Mouse (Mus musculus): ENCODE measurements around the gene Pnliprp2.

DNA sequence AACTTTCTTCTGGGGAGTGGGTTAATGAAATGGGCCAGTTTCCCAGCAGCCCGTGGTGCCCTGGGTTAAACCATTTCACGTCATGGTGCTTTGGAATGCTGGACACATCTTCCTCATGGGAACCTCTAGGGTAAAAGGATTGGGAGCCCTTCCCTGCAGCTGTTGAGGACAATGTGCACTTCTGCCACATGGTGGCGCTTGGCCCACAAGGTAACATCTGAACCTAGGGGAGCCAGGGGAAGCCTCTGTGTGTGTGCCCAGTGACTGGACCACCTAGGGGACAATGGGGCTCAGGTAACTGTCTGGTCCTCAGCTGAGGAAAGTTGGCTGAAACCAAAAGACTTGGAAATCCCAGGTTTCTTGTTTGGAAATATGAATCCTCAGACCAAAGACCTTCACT is 46.8 kb downstream of the Pnliprp2 start:
- TF ChIP-seq POLR2A (IDR thresholded peaks at IDR 0.05; ENCODE audit: low read depth, low read length) (no peak), CTCF (conservative IDR thresholded peaks at IDR 0.05; ENCODE audit: insufficient read depth, insufficient read length, low read depth, low read length) (peak; percentile 94)

All from kidney, adult 2 months (tissue).